Mouse (Mus musculus): ENCODE measurements at regions not wholly inside any gene's neighbourhood (a gene's known extent, or its start where the extent isn't known, plus 50 kb on each side); places are given as distances from the start of the nearest gene placed in this dataset.

DNA sequence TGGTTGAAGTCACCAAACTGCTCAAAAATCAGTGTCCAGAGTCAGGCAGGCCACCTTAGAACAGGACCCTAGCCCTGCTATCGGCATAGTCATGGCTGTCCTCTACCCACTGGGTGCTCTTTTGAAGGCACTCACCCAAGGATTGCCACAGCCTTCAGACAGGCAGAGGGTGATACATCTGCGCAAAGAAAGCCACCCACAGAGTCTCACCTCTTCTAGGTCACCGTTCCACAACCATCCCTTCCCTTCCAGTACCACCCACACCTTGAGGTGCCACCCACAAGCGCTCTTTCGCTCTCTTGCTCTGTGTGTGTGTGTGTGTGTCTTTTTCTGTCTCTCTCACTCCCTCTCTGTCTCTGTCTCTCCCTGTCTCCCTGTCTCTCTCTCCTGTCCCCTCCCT is 176.5 kb upstream of the Lpp start:
- peak; percentile 23 for DNase-seq (ENCODE audit: low read depth)

DNA sequence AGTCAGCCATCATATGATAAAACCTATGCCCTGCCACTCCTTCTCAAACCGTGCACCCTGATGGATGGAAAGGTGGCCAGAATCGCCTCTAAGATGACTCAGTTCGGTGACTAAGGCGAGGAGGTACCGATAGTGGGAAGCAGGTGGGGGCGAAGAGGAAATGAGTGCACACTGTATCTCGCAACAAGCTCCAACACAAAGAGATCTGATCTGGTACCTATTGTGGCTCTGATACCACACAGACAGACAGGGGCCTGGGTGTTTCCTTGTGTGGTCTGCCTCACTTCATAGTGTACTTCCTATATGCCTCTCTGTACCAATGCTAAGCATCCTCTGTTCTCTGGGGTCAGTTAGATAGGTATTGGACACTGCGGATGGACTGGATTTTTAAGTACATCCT is 178.0 kb upstream of the Lpp start:
- DNase-seq (ENCODE audit: low read depth), result no peak

DNA sequence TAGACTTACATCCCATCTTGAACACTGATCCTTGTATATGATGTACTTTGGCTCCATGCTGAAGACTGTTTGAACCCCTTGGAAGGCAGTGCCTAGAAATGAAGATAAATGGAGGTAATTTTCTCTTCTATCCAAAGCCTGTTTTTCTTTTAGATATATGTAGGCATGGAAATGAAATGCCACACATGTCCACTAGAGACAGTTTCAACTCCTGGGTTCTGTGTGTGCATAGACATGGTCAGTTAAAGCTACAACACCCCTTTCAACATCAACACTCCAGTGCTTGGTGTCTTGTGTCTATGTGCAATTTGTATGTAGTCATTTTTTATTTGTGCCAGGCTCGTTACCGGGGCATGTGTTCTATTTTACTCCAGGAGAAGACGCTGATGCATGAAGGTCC is 179.7 kb upstream of the Lpp start:
- no peak for DNase-seq (ENCODE audit: low read depth)

DNA sequence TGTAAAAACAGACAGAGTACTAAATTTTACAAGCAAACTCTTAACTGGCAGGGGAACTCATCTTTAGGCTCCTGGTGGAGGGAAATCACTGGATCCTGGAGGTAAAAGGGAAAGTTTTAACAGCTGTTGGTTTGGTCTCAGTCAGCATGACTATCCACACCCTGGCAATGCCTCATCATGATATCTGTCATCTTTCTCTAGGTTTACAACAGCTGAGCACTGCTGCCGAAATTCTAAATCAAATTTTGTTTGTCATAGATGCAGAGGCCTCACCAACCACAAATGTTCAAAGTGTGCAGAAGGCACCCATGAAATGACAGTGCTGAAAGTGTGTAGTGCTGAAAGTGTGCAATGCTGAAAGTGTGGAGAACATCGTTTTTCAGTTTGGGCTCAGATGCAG is 180.6 kb upstream of the Lpp start:
- DNase-seq (ENCODE audit: low read depth), result no peak

DNA sequence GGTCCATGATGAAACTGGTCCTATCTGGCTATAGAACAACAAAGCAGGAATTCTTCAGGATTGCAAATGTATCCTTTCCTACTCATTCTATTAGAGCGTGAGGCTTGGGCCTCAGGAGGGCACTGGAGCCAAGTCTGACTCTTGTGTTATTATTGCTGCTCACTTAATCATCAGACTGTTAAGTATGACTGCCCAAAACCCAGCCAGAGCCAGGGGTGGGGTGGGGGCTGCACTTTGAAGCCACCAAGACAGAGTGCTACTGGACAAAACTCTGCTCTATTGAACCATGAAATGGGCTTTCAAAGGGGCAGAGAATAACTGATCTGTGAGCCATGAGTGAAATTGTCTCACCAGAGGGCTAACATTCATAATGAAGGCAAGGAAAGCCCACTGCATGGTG is 181.7 kb upstream of the Lpp start:
- no peak for DNase-seq (ENCODE audit: low read depth)

DNA sequence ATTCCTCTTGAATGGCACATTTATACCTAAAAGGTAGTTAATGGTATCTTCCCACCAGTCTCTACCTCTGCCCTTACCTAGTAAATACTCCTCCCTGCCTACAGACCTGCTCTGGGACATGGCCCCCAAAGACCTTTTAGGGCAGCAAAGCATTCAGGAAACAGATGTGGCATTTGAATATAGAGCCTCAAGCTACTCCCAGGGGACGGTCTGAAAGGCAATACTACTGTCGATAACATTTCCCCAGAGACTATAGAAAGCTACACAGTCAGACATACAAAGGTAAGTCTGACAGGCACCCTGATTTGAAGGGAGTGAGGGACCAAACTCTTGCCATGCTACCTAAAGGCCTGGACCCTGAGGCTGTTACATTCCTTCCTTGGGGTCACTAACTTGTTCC is 184.4 kb upstream of the Lpp start:
- DNase-seq (ENCODE audit: low read depth), result no peak

DNA sequence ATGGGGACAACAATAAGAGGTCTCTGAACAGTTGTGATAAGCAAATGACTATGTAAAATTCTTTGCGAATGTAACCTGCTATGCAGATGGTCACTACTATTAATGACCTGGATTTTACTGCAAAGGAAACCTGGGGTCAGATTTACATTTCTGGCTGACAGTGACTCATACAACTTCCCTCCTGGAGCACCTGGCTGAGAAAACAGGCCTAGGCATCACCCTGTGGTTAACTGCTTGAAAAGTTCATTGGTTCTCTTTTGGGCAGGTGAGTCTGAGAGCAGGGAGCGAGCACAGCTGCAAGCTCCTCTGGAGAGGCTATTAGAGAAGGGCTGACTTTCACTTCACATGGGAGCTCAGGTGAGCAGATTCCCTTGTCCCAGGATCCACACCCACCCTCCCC is 185.2 kb upstream of the Lpp start:
- DNase-seq (ENCODE audit: low read depth), result no peak

DNA sequence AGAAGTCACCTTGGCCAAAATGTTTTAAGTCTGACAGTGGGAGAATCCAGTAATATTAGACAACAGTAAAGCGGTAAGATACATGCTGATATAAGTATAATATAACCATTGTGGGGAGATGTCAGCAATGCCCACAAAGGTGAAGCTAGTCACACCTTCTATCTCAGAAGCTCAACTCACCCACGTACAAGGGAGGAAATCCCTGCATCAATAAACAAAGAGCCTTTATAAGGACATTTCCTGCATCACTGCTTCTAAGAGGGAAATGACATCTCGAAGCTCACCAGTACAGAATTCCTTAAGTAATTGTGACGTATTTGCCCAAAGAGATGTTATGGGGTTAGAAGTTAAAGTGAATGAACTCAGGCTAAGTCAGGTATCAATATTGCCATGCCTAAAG is 186.3 kb upstream of the Lpp start:
- no peak for DNase-seq (ENCODE audit: low read depth)

DNA sequence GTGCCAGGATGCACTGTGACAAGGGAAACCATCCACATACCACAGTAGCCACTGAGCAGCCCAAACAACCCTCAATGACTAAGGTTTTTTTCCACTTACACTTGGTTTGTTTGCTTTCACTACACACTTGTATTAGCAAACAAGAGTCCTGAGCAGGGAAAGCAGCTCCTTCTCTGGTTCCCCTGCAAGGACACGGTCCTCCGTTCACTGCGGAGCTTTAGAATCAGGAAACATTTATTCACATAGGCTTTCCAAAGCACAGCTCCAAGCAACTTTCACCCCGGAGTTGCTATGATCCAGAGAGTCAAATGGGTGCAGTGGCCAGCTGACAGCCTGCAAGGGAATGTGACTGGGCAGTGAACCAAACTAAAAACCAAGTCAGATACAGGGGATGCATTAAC is 186.8 kb upstream of the Lpp start:
- DNase-seq (ENCODE audit: low read depth), result no peak

DNA sequence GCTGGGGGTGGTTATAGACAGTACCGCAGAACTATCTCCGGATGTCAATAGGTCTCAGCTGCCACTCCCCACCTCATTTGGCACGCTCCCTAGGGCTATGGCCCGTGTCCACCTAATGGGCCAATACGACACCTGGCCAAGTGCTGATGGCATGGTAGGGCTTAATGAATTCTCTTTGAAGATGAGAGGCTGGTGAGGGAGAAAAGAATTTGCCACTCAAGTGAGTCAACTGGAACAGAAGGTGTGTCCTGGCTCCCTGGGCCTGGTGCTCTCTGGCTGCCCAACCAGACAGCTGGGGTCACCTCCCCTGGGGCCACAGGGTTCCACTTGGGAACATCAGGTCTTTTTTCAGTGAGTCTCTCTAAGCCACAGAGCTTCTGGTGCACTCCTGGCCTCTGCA is 187.7 kb upstream of the Lpp start:
- DNase-seq (ENCODE audit: low read depth), result no peak

DNA sequence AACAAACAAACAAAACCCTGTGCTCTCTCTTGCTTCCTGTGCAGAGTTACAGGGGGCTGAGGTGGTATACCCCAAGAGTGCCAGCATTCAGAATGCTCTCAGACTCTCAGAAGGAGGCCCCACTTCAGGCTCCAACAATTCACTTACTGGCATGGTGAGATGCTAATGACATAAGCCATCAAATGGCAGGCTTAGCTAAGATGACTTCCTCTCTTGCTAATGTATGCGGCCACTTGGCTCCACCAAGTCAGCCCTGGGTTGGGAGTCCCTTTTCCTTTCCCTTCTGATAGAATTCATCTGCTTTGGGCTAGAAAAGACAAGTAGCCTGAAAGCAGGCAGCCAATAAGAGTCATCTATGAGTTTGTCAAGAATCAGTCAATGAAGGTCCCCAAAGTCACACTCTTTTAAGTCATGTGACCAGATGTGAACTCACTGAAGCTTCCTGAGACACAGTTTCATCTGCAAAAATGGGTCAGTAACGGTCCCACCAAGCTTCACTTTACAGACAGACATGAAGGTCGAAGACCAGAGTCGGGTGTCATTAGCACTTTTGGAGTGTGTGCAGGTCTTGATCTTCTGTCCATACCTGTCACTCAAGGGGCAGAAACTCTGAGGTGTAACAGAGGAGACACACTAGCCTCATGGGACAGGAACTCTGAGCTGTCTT is 189.1 kb upstream of the Lpp start:
- DNase-seq (ENCODE audit: low read depth), result no peak

DNA sequence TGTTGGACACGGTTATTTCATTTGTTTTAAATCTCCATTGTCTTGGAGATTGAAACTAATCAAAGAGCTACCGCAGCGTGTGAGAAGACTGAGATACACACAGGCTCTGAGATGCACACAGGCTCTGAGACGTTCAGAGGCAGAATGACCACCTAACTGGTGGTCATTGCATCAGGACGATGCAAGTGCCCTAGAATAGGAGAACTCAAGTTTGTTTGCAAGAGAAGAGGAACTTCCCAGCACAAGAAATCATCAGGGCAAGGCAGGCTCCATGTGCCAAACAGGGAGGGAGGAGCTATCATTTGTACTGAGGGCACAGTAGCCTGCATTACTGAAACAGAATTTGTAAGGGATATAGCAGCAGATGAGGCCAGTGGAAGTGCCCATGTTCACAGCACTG is 190.7 kb upstream of the Lpp start:
- no peak for DNase-seq (ENCODE audit: low read depth)

DNA sequence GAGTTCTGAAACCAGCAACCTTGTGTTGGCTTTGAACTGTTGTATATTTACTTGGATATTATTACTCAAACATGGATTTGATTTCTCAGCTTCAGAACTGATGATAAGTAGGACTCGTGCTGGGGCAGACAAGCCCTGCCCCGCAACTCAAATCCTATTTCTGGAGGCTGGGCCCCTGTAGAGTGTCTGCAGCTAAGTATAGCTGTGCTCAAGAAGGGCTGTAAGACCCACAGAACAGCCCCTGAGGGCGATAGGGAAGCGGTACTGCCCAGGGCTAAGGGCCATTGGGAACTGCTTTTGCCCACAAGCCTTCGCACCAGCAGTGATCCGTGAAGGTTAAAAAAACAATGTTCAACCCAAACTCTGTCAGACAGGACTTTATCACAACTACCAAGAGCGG is 191.9 kb upstream of the Lpp start:
- DNase-seq (ENCODE audit: low read depth), result no peak

DNA sequence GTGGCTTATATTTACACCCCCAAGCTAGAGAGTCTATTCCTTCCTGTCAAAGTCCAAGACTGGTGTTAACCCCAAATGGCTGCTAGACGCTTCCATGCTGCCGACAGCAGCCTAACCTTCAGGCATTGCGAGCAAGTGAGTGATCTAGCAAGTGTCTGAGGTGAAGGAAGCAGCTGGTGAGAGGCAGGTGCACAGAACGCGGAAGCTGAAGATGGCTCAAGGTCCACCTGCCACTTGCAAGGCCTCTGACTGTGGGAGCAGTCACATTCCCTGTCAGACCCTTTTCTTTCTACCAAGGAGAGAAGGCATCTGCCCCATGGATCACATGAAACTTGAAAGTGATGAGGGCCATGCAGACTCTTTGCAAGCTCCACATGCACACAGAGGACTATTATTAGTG is 193.1 kb upstream of the Lpp start:
- DNase-seq (ENCODE audit: low read depth), result no peak

DNA sequence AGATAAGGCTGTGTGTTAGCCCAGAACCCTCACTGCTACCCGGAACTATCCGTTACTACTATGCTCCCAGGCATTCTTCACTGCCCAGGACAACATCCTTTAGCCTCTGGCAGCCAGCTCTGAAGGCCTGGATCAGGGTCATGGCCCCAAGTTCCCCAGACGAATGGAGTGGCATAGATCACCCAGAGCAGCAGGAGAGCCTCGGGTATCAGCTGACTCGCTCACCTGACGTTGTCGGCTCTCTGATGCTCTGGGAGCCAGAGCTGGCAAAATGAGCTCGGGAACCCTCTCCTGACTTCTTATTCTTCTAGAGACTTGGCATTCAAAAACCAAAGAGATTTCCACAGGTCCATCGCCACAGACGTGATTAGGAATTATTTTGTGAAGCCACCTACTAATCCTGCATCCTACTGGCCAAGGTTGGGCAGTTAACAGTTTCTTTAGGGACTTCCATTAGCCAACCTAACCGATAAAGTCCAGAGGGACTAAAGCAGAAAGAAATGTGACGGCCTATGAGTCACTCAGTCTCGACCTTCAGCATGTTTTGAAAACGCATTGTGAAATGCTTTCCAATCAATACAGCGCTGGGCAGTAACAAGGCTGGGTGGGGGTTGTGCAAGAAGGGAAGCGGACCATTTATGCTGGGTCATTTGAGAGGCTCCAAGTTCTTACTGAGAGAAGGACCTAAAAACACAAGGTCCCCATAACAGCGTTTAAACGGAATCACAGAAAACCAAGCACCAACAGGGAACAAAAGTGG is 193.7 kb upstream of the Lpp start:
- DNase-seq (ENCODE audit: low read depth), result no peak

DNA sequence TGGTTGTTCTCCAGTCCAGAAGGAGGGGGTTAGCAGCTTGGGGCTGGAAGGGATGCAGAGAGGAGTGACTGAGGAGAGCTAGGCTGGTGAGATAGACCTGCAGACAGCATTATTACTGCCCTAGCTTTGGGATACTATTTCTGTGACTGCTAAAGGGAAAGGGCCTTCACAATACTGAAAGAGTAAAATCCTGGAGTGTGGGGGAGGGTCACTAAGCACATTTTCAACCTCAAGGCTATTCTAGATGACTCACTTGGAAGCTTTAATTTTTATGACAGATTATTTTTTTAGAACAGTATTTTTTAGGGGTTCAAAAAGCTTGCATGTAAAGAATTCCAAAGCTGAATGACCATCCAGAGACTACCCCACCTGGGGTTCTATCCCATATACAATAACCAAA is 195.0 kb upstream of the Lpp start:
- no peak for DNase-seq (ENCODE audit: low read depth)

DNA sequence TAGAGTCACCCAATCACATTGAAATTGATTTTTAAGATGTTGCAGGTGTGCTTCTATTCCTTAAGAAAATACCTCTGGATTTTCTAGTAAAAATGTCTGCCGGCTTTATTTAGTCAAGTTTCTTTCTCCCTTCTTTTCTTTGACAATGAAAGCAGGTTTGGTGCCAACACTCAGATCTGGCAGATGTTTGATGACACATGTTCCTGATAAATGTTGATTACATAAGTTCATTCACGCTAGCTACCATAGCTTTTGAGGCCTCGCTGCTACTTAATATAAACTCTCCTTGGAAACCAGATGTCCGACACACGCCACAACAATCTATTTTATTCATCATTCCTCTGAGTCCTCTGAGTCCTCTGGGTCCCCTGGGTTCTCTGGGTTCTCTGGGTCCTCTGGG is 195.7 kb upstream of the Lpp start:
- DNase-seq (ENCODE audit: low read depth), result no peak

DNA sequence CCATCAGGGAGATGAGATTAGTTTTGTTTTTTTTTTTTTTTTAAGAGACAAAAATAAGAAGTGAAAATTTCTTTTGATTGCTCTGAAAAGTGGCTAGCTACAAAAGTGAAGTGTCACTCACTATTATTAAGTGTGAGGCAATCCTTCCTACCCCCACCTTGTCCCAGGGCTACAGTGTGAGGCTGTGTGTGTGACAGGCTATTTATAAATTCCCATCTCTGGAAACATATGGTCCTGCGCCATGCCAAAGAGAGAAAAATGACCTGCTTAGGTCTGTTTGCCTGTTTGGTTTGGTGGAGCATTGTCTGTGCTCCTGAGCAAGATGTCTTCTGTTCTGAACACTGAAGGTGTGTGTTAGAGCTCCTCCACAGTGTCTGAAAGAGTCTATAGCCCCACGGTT is 199.4 kb upstream of the Lpp start:
- no peak for DNase-seq (ENCODE audit: low read depth)

DNA sequence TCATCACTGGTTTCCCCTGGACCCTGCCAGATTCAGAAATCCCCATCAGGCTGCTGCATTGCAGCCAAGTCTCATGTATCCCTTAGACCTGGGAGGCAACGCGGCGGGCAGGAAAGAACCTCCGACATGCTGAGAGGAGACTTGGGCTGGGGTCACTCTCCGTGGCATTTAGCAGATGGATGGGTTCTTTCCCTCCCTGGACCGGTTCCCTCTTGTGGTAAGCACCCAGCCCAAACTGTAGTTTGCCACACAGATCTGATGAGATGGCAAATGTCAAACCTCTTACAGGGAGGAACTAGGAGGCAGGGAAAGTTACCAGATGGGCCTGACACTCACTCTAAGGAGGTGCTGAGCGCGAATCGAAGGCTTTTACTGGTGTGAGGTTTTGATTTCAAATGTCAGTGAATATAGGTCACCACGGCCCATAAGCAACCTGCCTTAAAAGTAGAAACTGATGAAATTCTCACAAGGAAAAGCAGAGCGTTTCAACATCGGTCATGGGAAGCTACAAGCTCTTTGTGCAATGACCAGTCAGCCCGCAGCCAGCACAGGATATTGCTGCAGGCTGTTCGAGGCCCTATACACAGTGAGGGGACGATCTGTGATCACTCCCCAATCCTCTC is 199.9 kb upstream of the Lpp start:
- no peak for DNase-seq (ENCODE audit: low read depth)

DNA sequence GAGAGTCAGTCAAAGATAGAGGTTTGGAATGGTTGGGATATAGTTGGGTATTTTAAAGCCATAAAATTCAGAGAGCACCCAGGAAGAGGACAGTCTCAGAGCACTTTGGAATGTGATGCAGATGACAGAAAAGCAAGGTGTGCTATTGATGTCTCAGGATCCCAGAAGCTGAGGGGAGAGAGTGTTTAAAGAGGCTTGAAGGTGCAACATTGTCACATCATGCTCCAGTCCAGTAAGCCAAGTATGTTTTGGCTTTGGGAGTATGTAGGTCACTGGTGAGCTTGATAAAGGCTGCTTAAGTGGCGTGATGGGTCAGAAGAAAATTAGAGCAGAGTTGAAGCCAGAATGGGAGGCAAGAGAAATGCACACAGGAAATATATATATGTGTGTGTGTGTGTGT is 201.3 kb upstream of the Lpp start:
- DNase-seq (ENCODE audit: low read depth), result no peak

DNA sequence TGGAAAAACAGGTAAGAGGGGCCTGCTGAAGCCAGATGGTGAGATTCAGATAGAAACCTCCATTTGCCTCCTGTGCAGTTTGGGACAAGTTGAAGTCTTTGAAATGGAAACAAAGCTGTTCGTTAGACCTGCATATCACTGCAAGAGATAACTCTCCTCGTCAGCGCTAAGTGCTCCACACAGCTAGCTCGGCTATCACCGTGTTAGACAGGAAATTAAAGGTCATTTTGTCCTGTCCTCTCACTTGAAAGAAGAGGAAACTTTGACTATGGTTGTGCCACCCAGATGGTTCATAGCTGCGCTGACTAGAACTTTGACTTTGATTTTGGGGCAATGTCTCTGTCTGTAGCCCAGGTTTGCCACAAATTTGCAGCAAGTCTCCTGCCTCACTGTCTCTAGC is 198.5 kb upstream of the Bcl6 start:
- DNase-seq (ENCODE audit: low read depth), result no peak

DNA sequence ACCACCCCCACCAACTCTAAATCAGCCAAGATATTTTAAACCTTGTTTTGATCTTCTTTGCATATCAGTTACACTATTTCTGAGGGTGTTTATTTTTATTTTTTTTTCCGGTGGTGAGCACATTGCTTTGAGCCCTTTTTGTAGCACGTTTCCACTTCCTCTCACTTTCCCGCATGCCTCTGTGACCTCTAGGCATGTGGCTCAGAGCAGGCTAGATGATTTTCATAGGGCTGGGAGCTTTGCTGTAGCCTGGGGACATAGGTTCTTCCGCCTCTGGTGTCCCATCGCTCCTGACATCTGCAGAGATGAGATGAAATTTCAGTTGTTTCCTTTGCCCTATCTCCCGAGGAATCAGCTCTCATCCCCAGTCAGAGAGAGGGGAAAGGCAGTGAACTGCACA is 197.3 kb upstream of the Bcl6 start:
- no peak for DNase-seq (ENCODE audit: low read depth)

DNA sequence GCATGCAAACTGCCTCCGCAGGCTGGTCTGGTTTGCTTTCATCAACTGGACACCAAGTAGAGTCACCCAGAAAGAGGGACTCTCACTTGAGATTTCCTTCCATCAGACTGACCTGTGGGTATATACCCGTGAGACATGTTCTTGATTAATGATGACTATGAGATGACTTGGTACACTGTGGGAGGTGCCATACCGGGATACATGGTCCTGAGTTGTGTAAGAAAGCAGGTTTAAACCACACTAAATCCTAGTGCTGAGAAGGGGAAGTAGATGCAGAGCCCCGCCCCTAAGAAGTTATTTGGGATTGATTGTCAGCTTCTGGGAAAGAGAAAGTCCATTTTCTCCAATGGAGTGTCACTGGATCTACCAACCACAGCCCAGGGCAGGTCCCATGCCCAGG is 196.2 kb upstream of the Bcl6 start:
- no peak for DNase-seq (ENCODE audit: low read depth)

DNA sequence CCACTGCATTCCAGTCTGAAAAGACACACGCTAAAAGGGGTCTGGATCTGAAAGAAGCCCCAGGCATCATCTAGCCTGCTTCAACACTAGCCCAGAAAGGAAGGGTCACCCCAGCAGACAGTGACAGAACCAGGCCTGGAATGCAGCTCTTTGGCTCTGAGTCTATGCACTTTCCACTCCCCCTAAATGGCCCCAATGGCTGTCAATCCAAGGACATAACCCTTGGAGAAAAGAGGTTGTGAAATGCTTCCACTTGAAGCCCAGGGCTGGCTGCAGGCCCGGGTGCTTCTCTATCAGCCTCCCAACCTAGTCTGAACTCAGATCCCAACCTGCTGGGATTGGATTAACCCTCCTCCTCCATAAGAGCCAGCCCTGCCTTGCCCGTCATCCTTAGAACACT is 194.6 kb upstream of the Bcl6 start:
- no peak for DNase-seq (ENCODE audit: low read depth)
